Mouse (Mus musculus) ES-Bruce4 (cell line): ENCODE measurements at regions not wholly inside any gene's neighbourhood (a gene's known extent, or its start where the extent isn't known, plus 50 kb on each side); places are given as distances from the start of the nearest gene placed in this dataset.

Source experiments
- CTCF ChIP-seq: IDR thresholded peaks from one replicate; pipeline ENCODE4 v1.8.1; 2011; ENCODE audit warnings: low read depth, low read length
- EP300 ChIP-seq: IDR thresholded peaks from 2 replicates; pipeline ENCODE4 v1.6.1; 2011; ENCODE audit warnings: low read depth, low read length; ENCODE audit not compliant: insufficient read depth

- TF ChIP-seq CTCF, result no peak
- TF ChIP-seq EP300, result no peak
These were observed 73.7 kb upstream of the Fggy start for GRCm38 (mm10) chr4:95483571-95483970.
